Mouse (Mus musculus) adrenal gland (tissue): ENCODE results near the gene Vmn1r167.
"Not testable (repeated sequence)": the region's sequence is repeated elsewhere in the genome, so short reads cannot be mapped to it uniquely, and the experiment has no call there.

Experiments used
- intact Hi-C: fragments of 180-260 bp; cut with DNase I; formaldehyde crosslinking; loops from one replicate; pipeline ENCODE4 v1.15.1; 2025
- long read RNA-seq, 2 experiments: library from polyadenylated mRNA; unstranded; transcript quantifications; one replicate each; pipeline ENCODE4 v2.0.0; 2020; ENCODE audit warnings: borderline replicate concordance in 1 of 2; ENCODE audit not compliant: insufficient replicate concordance in 1 of 2

The Vmn1r167 gene
- long read RNA-seq, experiment 1, result 0 reads
- long read RNA-seq, experiment 2, result 0 reads

DNA sequence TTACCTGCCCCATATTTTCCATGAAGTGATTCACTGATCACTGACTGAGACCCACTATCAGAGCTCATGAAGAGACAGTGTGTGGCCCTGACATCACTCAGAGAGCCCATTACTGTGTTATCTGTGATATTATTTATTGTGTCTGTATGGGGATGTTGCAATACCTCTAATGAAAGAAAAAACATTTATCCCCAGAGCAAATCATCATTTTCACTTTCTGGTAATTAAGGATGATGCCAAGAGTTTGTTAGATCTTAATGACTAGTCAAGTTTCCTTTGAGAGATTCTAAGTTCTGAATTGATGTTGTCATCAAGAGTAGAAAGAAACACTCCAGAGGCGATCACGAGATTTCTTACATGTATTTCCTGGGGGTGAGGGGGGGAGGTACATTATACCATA, at the start of gene Vmn1r167:
Vmn1r167 (minus strand) TSS at position 101 of the 400 bp plus-strand sequence.
- intact Hi-C loops, result not testable (repeated sequence)

DNA sequence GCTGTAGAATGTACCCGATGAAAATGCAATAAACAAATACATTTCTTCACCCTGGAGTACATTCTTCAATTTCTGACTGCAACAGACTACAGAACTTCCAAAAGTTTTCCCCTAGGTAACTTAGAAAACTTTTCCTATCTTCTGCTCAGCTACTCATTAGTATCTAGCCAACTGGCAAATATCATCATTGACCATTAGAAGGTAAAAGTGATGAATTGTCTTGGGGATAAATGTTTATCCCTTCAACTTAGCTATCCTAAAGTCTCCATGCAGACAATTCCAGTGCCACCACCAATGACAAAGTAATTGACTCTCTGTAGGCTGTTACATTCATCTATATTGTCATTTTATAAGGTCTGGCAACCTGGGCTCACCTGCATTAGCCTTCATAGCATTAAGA, 32.4 kb upstream of the Vmn1r167 start, which contains the start of gene Vmn1r168:
Vmn1r168 (plus strand) TSS at position 301 of the 400 bp plus-strand sequence.
- intact Hi-C loops, result not testable (repeated sequence)

DNA sequence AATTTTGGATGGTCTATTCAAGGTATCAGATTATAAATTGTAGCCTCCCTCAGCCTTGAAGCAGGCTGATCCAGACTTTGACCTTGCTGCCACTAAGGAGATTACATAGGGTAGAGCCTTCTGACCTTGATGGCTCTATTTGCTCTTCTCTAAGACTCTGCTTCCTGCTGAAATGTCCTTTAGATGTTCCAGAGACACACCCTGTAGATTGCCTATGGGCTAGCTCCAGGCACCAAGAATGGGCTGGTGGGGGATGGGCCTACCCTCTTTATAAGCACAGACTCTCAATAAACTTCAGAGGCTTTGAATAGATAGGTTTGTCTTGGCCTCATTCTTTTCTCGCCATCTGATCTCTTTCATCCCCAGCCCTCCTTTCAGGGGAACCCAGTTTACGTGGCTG, 34.1 kb downstream of the Vmn1r167 start:
- intact Hi-C loops, result not testable (repeated sequence)

DNA sequence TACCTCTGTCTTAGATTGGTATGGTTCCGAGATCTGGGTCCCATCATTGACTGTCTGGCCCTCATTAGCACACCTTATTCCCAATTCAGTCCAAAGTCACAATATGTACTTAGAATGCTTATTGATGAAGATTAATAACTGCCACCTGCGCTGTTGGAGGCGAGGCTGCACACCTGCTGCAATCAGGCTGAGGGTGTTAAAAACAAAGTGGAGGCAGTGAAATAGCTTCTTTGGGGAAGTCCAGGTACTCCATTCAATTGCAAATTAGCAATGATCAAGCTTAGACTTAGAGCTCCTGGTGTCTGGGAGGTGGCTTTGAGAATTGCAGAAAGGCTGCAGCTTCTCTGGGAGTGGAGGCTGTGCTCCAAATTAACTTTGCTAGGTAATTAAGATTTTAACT, 36.2 kb downstream of the Vmn1r167 start:
- intact Hi-C loops, result not testable (repeated sequence)

DNA sequence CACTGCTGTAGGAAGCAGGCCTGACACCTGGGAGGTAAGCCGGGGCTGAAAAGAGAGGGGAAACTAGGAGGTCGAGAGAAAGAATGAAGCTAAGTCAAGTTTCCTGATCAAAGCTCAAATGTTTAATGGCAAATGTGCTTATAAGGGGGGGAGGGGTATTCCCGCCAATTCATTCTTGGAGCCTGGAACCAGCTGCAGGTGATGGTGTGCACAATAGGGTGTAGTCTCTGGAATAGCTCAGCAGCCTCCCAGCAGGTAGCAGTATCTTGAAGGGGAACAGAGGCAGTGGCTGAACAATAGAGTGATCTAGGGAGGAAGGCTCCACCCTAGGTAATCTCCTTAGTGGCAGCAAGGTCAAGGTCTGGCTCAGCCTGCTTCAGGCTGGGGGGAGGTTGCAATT, 36.8 kb downstream of the Vmn1r167 start:
- intact Hi-C loops, result not testable (repeated sequence)
